Mouse (Mus musculus): ENCODE data around the gene Spata5.
"Not testable (repeated sequence)": the region's sequence is repeated elsewhere in the genome, so short reads cannot be mapped to it uniquely, and the experiment has no call there.

Gene Spata5

GRCm38 (mm10) chr3:37577706-37578105, 158.0 kb downstream of the Spata5 start:
- no peak for DNase-seq

- no peak for DNase-seq
These were observed 164.9 kb downstream of the Spata5 start for GRCm38 (mm10) chr3:37584576-37584975.

GRCm38 (mm10) chr3:37585967-37586730, 166.5 kb downstream of the Spata5 start:
- DNase-seq: peak; percentile 48

GRCm38 (mm10) chr3:37586731-37587578, 167.3 kb downstream of the Spata5 start:
- DNase-seq: peak; percentile 47

GRCm38 (mm10) chr3:37595721-37596120, 176.0 kb downstream of the Spata5 start:
- DNase-seq: no peak

- DNase-seq: no peak
These were observed 176.8 kb downstream of the Spata5 start for GRCm38 (mm10) chr3:37596519-37596918.

GRCm38 (mm10) chr3:37597200-37597599, 177.5 kb downstream of the Spata5 start:
- no peak for DNase-seq

GRCm38 (mm10) chr3:37599641-37600040, 179.9 kb downstream of the Spata5 start:
- not testable (repeated sequence) for DNase-seq

- DNase-seq: no peak
These were observed 182.7 kb downstream of the Spata5 start for GRCm38 (mm10) chr3:37602356-37602755.

GRCm38 (mm10) chr3:37602890-37603289, 183.2 kb downstream of the Spata5 start:
- DNase-seq: no peak

GRCm38 (mm10) chr3:37603541-37603940, 183.8 kb downstream of the Spata5 start:
- no peak for DNase-seq

GRCm38 (mm10) chr3:37604976-37605875, 185.5 kb downstream of the Spata5 start:
- no peak for DNase-seq

- DNase-seq: no peak
These were observed 186.2 kb downstream of the Spata5 start for GRCm38 (mm10) chr3:37605876-37606238.

GRCm38 (mm10) chr3:37608926-37609325, 189.2 kb downstream of the Spata5 start:
- no peak for DNase-seq

GRCm38 (mm10) chr3:37610670-37611069, 191.0 kb downstream of the Spata5 start:
- DNase-seq: no peak

GRCm38 (mm10) chr3:37613722-37614121, 194.0 kb downstream of the Spata5 start:
- DNase-seq: no peak

- DNase-seq: no peak
These were observed 195.4 kb downstream of the Spata5 start for GRCm38 (mm10) chr3:37614878-37615650.

- peak; percentile 49 for DNase-seq
These were observed 197.2 kb downstream of the Spata5 start for GRCm38 (mm10) chr3:37616586-37617547.
